Mouse (Mus musculus) liver, postnatal 0 days (tissue): ENCODE measurements around the gene Abcg5.

Source experiments
- CTCF ChIP-seq: sonication (generic); IDR thresholded peaks from 2 replicates; pipeline ENCODE4 v1.5.1; 2016; ENCODE audit warnings: antibody characterized with exemption, low read depth
- EP300 ChIP-seq: IDR thresholded peaks from 2 replicates; pipeline ENCODE4 v1.6.1; 2016; ENCODE audit warnings: antibody characterized with exemption, low read depth, mild to moderate bottlenecking

- TF ChIP-seq CTCF (no peak), EP300 (no peak)
Measured at GRCm38 (mm10) chr17:84608606-84609005, 74.2 kb downstream of the Abcg5 start.
